Comparison of ENCODE assay signal across 16 mouse cellular contexts in the genomic region with DNA sequence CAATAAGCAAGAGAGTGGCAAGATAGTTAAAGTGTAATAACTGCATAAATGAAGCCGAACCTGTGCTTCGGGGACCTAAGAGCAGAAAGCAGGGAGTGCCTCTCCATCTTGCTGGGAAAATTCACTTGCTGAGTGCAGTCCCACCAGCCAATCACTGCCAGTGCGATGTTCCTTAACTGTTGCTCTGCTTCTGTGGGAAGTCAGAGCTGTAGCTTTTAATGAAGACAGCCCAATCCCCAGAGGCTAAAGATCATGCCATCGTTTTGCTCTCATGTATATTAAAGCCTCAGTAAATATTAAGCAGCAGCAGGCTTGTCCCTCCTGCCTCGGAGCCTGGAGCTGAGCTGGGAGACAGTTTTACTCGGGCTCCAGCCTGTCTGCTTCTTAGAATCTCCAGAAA. TPM values are rescaled to one million over a fixed set of nuclear protein-coding genes. Genes with fewer than 3 reads are reported as not detected.
A peak's percentile ranks its signal among the peaks of the same experiment; 100 is the strongest.
DNase-seq lines count a peak whose midpoint lies in the region; ATAC-seq lines count a peak whose summit lies in the region.
"Had no signal": no experiment of that assay in that cellular context is flagged by ENCODE, and none has a peak within 500 bp of the region (broad histone marks: within the 10 kb centered on the region; RNA-seq: fewer than 3 reads in every experiment).

No protein-coding gene starts in this region.

- no peak overlapping the region for H3K4me3 ChIP-seq in forebrain, embryonic 16.5 days (replicated peaks; ENCODE audit: low read length)
- no peak overlapping the region for H3K4me3 ChIP-seq in forebrain, embryonic 15.5 days
- H3K4me3 ChIP-seq in intestine, embryonic 14.5 days (ENCODE audit: low read depth, low read length): no peak overlapping the region
- no peak overlapping the region for H3K4me3 ChIP-seq in intestine, embryonic 15.5 days (replicated peaks)
- H3K4me3 ChIP-seq: gastrocnemius, adult 2 months; limb, embryonic 12.5 days; liver, embryonic 15.5 days had no signal

- 71% methylated on average over 6 of the region's 6 CpGs for WGBS in forebrain, embryonic 16.5 days
- WGBS in forebrain, embryonic 15.5 days: 69% methylated on average over 6 of the region's 6 CpGs
- WGBS in intestine, embryonic 14.5 days: 59% methylated on average over 6 of the region's 6 CpGs
- WGBS in intestine, embryonic 15.5 days: 54% methylated on average over 6 of the region's 6 CpGs

- H3K4me1 ChIP-seq in forebrain, embryonic 16.5 days (replicated peaks; ENCODE audit: control insufficient read depth, insufficient read depth, low read length): 0 out of 2 replicates have a peak, but pooled peaks cover 3% of the 10 kb centered on the region
- H3K4me1 ChIP-seq in forebrain, embryonic 15.5 days: no peaks in the 10 kb centered on the region
- H3K4me1 ChIP-seq in intestine, embryonic 14.5 days (replicated peaks; ENCODE audit: control insufficient read depth, insufficient read depth, low read length): peaks cover 3% of the 10 kb centered on the region; the same call in 1 of the 2 replicates
- H3K4me1 ChIP-seq in intestine, embryonic 15.5 days (replicated peaks): peaks cover 3% of the 10 kb centered on the region
- H3K4me1 ChIP-seq: limb, embryonic 12.5 days had no signal

- H3K36me3 ChIP-seq in forebrain, embryonic 16.5 days (ENCODE audit: control insufficient read depth, insufficient read depth): no peaks in the 10 kb centered on the region
- no peaks in the 10 kb centered on the region for H3K36me3 ChIP-seq in forebrain, embryonic 15.5 days
- H3K36me3 ChIP-seq in intestine, embryonic 14.5 days (ENCODE audit: control insufficient read depth, insufficient read depth, low read length): no peaks in the 10 kb centered on the region
- H3K36me3 ChIP-seq in intestine, embryonic 15.5 days: no peaks in the 10 kb centered on the region
- H3K36me3 ChIP-seq: limb, embryonic 12.5 days; liver, embryonic 15.5 days had no signal

- ATAC-seq in forebrain, embryonic 16.5 days: peak; percentile 45; the same call in 1 of the 2 replicates
- ATAC-seq in forebrain, embryonic 15.5 days (replicated peaks): no peak
- no peak for ATAC-seq in intestine, embryonic 14.5 days (replicated peaks; ENCODE audit: low FRiP score, low TSS enrichment, low read depth)
- no peak for ATAC-seq in intestine, embryonic 15.5 days
- ATAC-seq: inflammation-experienced regulatory T-cells, adult 6 months; lung, postnatal 0 days had no signal

- peaks cover 4% of the 10 kb centered on the region; the same call in 1 of the 2 replicates for H3K27me3 ChIP-seq in forebrain, embryonic 16.5 days (replicated peaks; ENCODE audit: control insufficient read depth, insufficient read depth, low read length)
- H3K27me3 ChIP-seq in forebrain, embryonic 15.5 days: no peaks in the 10 kb centered on the region
- H3K27me3 ChIP-seq in intestine, embryonic 14.5 days (replicated peaks; ENCODE audit: control insufficient read depth, insufficient read depth, low read length): peaks cover 20% of the 10 kb centered on the region
- peaks cover 19% of the 10 kb centered on the region for H3K27me3 ChIP-seq in intestine, embryonic 15.5 days (replicated peaks)

- no peaks in the 10 kb centered on the region for H3K9me3 ChIP-seq in forebrain, embryonic 16.5 days (ENCODE audit: control insufficient read depth, low read length)
- H3K9me3 ChIP-seq in forebrain, embryonic 15.5 days: no peaks in the 10 kb centered on the region
- H3K9me3 ChIP-seq in intestine, embryonic 14.5 days (ENCODE audit: control insufficient read depth, low read length): no peaks in the 10 kb centered on the region
- no peaks in the 10 kb centered on the region for H3K9me3 ChIP-seq in intestine, embryonic 15.5 days
- H3K9me3 ChIP-seq: limb, embryonic 12.5 days; liver, embryonic 15.5 days had no signal

- no peak overlapping the region for H3K9ac ChIP-seq in forebrain, embryonic 16.5 days (replicated peaks; ENCODE audit: low read depth, low read length)
- no peak overlapping the region for H3K9ac ChIP-seq in forebrain, embryonic 15.5 days (replicated peaks)
- H3K9ac ChIP-seq in intestine, embryonic 14.5 days (ENCODE audit: low read length): no peak overlapping the region
- no peak overlapping the region for H3K9ac ChIP-seq in intestine, embryonic 15.5 days
- H3K9ac ChIP-seq: limb, embryonic 12.5 days; liver, embryonic 15.5 days had no signal

- no peak overlapping the region for H3K4me2 ChIP-seq in forebrain, embryonic 16.5 days (ENCODE audit: low read length)
- no peak overlapping the region for H3K4me2 ChIP-seq in forebrain, embryonic 15.5 days (replicated peaks)
- no peak overlapping the region for H3K4me2 ChIP-seq in intestine, embryonic 14.5 days (ENCODE audit: low read length)
- no peak overlapping the region for H3K4me2 ChIP-seq in intestine, embryonic 15.5 days (replicated peaks)
- H3K4me2 ChIP-seq: limb, embryonic 12.5 days; liver, embryonic 15.5 days had no signal

- no peak overlapping the region for H3K27ac ChIP-seq in forebrain, embryonic 16.5 days (ENCODE audit: low read length)
- no peak overlapping the region for H3K27ac ChIP-seq in forebrain, embryonic 15.5 days (replicated peaks)
- no peak overlapping the region for H3K27ac ChIP-seq in intestine, embryonic 14.5 days (ENCODE audit: low read depth)
- H3K27ac ChIP-seq in intestine, embryonic 15.5 days: no peak overlapping the region
- H3K27ac ChIP-seq: gastrocnemius, adult 2 months; limb, embryonic 12.5 days; liver, embryonic 15.5 days had no signal

- peak; percentile 10 for DNase-seq in intestine, embryonic 14.5 days (ENCODE audit: low spot score)
- DNase-seq in right cerebral cortex, postnatal 25 days: peak; percentile 22
- no peak for DNase-seq in right cerebral cortex, postnatal 36 days (ENCODE audit: low spot score in 2 of 2)
- no peak for DNase-seq in T-cell, adult 2 months (ENCODE audit: low spot score)
- no peak for DNase-seq in yolk sac, embryonic 10.5 days (ENCODE audit: low spot score)
- DNase-seq: adrenal gland, adult 2 months; cerebellum, adult 11 months; cerebellum, postnatal 14 days; gastrocnemius, adult 2 months had no signal

RNA-seq across cellular contexts. Expression of a gene that starts 5.6 kb away (rescaled TPM):
- polyA plus RNA-seq in forebrain, embryonic 16.5 days (2015; fragmentation: Nextera tagmentation; extraction: Ambion mirVana): 25.2 and 33.6 TPM in 2 replicates
- polyA plus RNA-seq in forebrain, embryonic 15.5 days (2015; fragmentation: Nextera tagmentation; extraction: Ambion mirVana): 20.5 and 22.2 TPM in 2 replicates
- polyA plus RNA-seq in intestine, embryonic 14.5 days (2014; fragmentation: Nextera tagmentation; extraction: Ambion mirVana): 1.6 and 1.9 TPM in 2 replicates
- 0.82 and 1.6 TPM in 2 replicates for polyA plus RNA-seq in intestine, embryonic 15.5 days (2015; fragmentation: Nextera tagmentation; extraction: Ambion mirVana)
- polyA plus RNA-seq: inflammation-experienced regulatory T-cells, adult 6 months had no signal

RNA-seq across cellular contexts. Expression of a gene that starts 27.6 kb away (rescaled TPM):
- polyA plus RNA-seq in forebrain, embryonic 16.5 days (2015; fragmentation: Nextera tagmentation; extraction: Ambion mirVana): 56.0 and 82.4 TPM in 2 replicates
- polyA plus RNA-seq in forebrain, embryonic 15.5 days (2015; fragmentation: Nextera tagmentation; extraction: Ambion mirVana): 49.3 and 55.1 TPM in 2 replicates
- polyA plus RNA-seq in intestine, embryonic 14.5 days (2014; fragmentation: Nextera tagmentation; extraction: Ambion mirVana): 7.3 and 7.4 TPM in 2 replicates
- 7.3 and 8.4 TPM in 2 replicates for polyA plus RNA-seq in intestine, embryonic 15.5 days (2015; fragmentation: Nextera tagmentation; extraction: Ambion mirVana)

RNA-seq across cellular contexts. Expression of a gene that starts 47.3 kb away (rescaled TPM):
- polyA plus RNA-seq in forebrain, embryonic 16.5 days (2015; fragmentation: Nextera tagmentation; extraction: Ambion mirVana): 0.51 and 0.60 TPM in 2 replicates
- 0.41 TPM in 2 replicates for polyA plus RNA-seq in forebrain, embryonic 15.5 days (2015; fragmentation: Nextera tagmentation; extraction: Ambion mirVana)
- 0.44 and 0.97 TPM in 2 replicates for polyA plus RNA-seq in intestine, embryonic 14.5 days (2014; fragmentation: Nextera tagmentation; extraction: Ambion mirVana)
- polyA plus RNA-seq in intestine, embryonic 15.5 days (2015; fragmentation: Nextera tagmentation; extraction: Ambion mirVana): 0.28 and 0.33 TPM in 2 replicates
- polyA plus RNA-seq: adrenal gland, adult 2 months had no signal

RNA-seq across cellular contexts. Expression of a gene that starts 48.0 kb away (rescaled TPM):
- 1.4 and 1.6 TPM in 2 replicates for polyA plus RNA-seq in forebrain, embryonic 16.5 days (2015; fragmentation: Nextera tagmentation; extraction: Ambion mirVana)
- polyA plus RNA-seq in forebrain, embryonic 15.5 days (2015; fragmentation: Nextera tagmentation; extraction: Ambion mirVana): 1.6 and 1.8 TPM in 2 replicates
- polyA plus RNA-seq in intestine, embryonic 14.5 days (2014; fragmentation: Nextera tagmentation; extraction: Ambion mirVana): 0.43 and 0.81 TPM in 2 replicates
- 0.30 and 0.60 TPM in 2 replicates for polyA plus RNA-seq in intestine, embryonic 15.5 days (2015; fragmentation: Nextera tagmentation; extraction: Ambion mirVana)
- polyA plus RNA-seq: adrenal gland, adult 2 months; inflammation-experienced regulatory T-cells, adult 6 months; limb, embryonic 12.5 days; lung, postnatal 0 days had no signal

Comparison
In these comparisons a context has a peak if more than half of its experiments do, and no peak if none do; other contexts are left out.
1. DNase-seq: peak in intestine, embryonic 14.5 days (single experiment) and right cerebral cortex, postnatal 25 days (single experiment); none in right cerebral cortex, postnatal 36 days (0 of 2), T-cell, adult 2 months (single experiment) and yolk sac, embryonic 10.5 days (single experiment).